Mouse (Mus musculus) ES-Bruce4 (cell line): Measurements from ENCODE around the gene Ush2a. TPM values are rescaled to one million over a fixed set of nuclear protein-coding genes. Genes with fewer than 3 reads are reported as not detected.

ENCODE experiments used
- H3K27ac ChIP-seq: 2 replicates; pipeline ENCODE4 v1.5.1; 2012; ENCODE audit warnings: low read length, inconsistent platforms; ENCODE audit not compliant: insufficient read depth
- H3K27me3 ChIP-seq: 2 replicates; pipeline ENCODE4 v1.6.1; 2012; ENCODE audit warnings: mild to moderate bottlenecking, low read length, inconsistent platforms; ENCODE audit not compliant: control insufficient read depth, poor library complexity, insufficient read depth, severe bottlenecking
- H3K36me3 ChIP-seq: 2 replicates; pipeline ENCODE4 v1.6.1; 2012; ENCODE audit warnings: inconsistent platforms, mild to moderate bottlenecking, low read length, moderate library complexity; ENCODE audit not compliant: control insufficient read depth, poor library complexity, insufficient read depth, severe bottlenecking
- H3K4me1 ChIP-seq: one replicate; pipeline ENCODE4 v1.8.1; 2011; ENCODE audit warnings: low read length; ENCODE audit not compliant: control insufficient read depth, insufficient read depth
- H3K4me3 ChIP-seq: 2 replicates; pipeline ENCODE4 v1.5.1; 2011; ENCODE audit warnings: low read depth, mild to moderate bottlenecking, low read length
- H3K9ac ChIP-seq: 2 replicates; pipeline ENCODE4 v1.6.1; 2012; ENCODE audit warnings: low read depth, mild to moderate bottlenecking, inconsistent platforms; ENCODE audit not compliant: poor library complexity, severe bottlenecking
- H3K9me3 ChIP-seq: replicated peaks from 2 replicates; pipeline ENCODE4 v1.6.1; 2012; ENCODE audit warnings: mild to moderate bottlenecking, low read length, inconsistent platforms; ENCODE audit not compliant: control insufficient read depth, poor library complexity, insufficient read depth, severe bottlenecking
- CTCF ChIP-seq: IDR thresholded peaks from one replicate; pipeline ENCODE4 v1.8.1; 2011; ENCODE audit warnings: low read depth, low read length
- EP300 ChIP-seq: IDR thresholded peaks from 2 replicates; pipeline ENCODE4 v1.6.1; 2011; ENCODE audit warnings: low read depth, low read length; ENCODE audit not compliant: insufficient read depth
- POLR2A ChIP-seq: IDR thresholded peaks from one replicate; pipeline ENCODE4 v1.8.1; 2011; ENCODE audit warnings: low read length; ENCODE audit not compliant: insufficient read depth
- polyA plus RNA-seq: library from polyadenylated mRNA; stranded (reverse); fragments of >200 nt; gene quantifications from 2 replicates; pipeline ENCODE4 v1.2.4, GENCODE M21; 2011; ENCODE audit warnings: low read depth; ENCODE audit not compliant: missing spikeins, insufficient read depth, insufficient read length

Ush2a gene
- polyA plus RNA-seq, 1 experiment, result not detected

DNA sequence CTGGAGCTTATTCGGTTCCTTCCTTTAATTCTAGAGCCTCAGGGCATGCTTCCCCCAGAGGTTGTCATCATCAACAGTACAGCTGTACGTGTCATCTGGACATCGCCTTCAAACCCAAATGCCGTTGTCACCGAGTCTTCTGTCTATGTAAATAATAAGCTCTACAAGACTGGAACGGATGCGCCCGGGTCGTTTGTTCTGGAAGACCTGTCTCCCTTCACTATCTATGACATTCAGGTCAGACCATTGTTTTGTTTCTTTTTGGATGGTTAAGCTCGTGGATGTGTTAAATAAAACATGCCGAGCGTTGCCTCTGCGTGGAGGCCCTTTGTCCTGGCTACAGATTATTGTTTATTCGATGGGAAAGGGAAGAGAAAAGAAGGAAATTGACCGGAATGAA, 493.2 kb downstream of the Ush2a start:
- Histone ChIP-seq H3K9ac (no peak overlapping the region), H3K4me3 (no peak overlapping the region), H3K9me3 (no peaks in the 10 kb centered on the region), H3K27me3 (no peaks in the 10 kb centered on the region), H3K27ac (no peak overlapping the region), H3K36me3 (no peaks in the 10 kb centered on the region), H3K4me1 (no peaks in the 10 kb centered on the region)
- no peak for TF ChIP-seq CTCF
- no peak for TF ChIP-seq EP300
- TF ChIP-seq POLR2A, result no peak

DNA sequence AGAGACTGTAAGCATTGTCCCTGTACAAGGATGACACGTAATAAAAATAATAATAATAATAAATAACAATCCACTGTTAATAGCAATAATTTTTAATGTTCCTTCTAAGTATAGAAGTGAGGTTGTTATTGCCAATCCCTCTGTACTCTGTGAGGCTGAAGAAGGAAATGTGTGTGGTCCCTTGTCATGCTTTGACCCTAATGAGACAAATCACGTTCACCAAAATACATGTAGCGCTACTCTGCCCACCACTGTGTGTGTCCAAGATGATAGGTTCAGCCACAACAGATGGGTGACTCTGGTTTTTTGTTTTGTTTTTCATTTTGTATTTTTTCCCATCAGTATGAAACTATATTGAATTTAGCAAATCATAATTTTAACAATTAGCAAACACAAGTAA, 498.7 kb downstream of the Ush2a start:
- no peaks in the 10 kb centered on the region for H3K27me3 ChIP-seq
- H3K27ac ChIP-seq, result no peak overlapping the region
- no peak overlapping the region for H3K4me3 ChIP-seq
- TF ChIP-seq POLR2A (no peak), EP300 (no peak), CTCF (no peak)
- H3K9ac ChIP-seq, result no peak overlapping the region
- no peaks in the 10 kb centered on the region for H3K4me1 ChIP-seq
- H3K36me3 ChIP-seq, result no peaks in the 10 kb centered on the region
- H3K9me3 ChIP-seq, result no peaks in the 10 kb centered on the region

DNA sequence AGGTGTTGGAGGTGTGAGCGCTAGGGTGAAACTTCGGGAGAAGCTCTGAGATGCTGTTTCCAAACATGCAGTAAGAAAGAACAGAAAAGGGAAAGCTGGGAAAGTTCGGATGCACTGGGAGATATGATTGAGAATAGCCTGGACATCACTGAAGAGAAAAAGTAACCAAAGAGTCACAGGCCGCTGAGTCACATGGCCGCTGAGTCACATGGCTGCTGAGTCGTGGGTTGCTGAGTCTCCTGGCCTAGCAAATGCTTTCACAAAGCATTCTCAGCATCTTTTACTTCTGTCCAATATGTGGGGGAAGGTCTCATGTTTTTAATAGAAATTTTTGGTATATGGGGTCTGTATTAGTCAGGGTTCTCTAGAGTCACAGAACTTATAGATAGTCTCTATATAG, 500.6 kb downstream of the Ush2a start:
- no peak overlapping the region for H3K27ac ChIP-seq
- H3K9me3 ChIP-seq, result no peaks in the 10 kb centered on the region
- no peaks in the 10 kb centered on the region for H3K4me1 ChIP-seq
- no peak overlapping the region for H3K9ac ChIP-seq
- no peak overlapping the region for H3K4me3 ChIP-seq
- H3K36me3 ChIP-seq, result no peaks in the 10 kb centered on the region
- H3K27me3 ChIP-seq, result no peaks in the 10 kb centered on the region
- TF ChIP-seq EP300, result no peak
- no peak for TF ChIP-seq POLR2A
- TF ChIP-seq CTCF, result no peak

DNA sequence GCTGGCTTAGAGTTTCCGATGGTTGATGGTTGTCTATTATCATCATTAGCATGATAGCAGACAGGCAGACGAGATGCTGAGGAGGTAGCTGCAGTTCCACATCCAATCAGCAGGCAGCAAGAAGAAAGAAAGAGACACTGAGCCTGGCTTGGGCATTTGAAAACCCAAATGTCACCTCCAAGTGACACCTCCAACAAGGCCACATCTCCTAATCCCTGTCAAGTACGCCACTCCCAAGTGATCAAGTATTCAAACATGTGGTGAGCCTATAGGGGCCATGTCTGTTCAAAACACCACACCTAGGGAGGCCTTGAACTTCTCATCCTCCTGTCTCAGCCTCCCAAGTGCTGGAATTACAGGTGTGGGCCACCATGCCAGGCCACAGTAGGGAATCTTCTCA, 501.9 kb downstream of the Ush2a start:
- Histone ChIP-seq H3K9ac (no peak overlapping the region), H3K27ac (no peak overlapping the region), H3K9me3 (no peaks in the 10 kb centered on the region), H3K36me3 (no peaks in the 10 kb centered on the region), H3K4me1 (no peaks in the 10 kb centered on the region), H3K27me3 (no peaks in the 10 kb centered on the region), H3K4me3 (no peak overlapping the region)
- no peak for TF ChIP-seq POLR2A
- no peak for TF ChIP-seq EP300
- no peak for TF ChIP-seq CTCF

DNA sequence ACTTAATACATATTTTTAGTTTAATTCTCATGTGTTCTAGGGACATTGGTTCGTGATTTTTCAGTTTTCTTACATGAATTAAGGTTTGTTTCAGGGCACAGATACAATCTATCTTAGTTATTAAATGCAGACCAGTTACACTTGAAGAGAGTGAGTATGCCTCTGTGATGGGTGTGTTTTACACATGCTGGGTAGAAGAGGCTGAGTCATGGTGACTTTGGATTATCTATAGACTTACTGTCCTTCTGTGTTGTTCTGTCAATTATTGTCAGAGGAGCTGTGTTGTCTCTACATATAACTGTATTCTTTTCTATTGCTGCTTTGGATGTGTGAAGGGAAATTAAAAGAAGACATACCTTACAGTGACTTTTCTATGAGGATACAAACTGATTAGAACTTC, 509.0 kb downstream of the Ush2a start:
- no peak overlapping the region for H3K9ac ChIP-seq
- H3K4me3 ChIP-seq, result no peak overlapping the region
- no peaks in the 10 kb centered on the region for H3K4me1 ChIP-seq
- no peaks in the 10 kb centered on the region for H3K36me3 ChIP-seq
- no peaks in the 10 kb centered on the region for H3K27me3 ChIP-seq
- no peak overlapping the region for H3K27ac ChIP-seq
- TF ChIP-seq POLR2A (no peak), CTCF (no peak), EP300 (no peak)
- peaks cover 2% of the 10 kb centered on the region; the same call in 1 of the 2 replicates for H3K9me3 ChIP-seq

DNA sequence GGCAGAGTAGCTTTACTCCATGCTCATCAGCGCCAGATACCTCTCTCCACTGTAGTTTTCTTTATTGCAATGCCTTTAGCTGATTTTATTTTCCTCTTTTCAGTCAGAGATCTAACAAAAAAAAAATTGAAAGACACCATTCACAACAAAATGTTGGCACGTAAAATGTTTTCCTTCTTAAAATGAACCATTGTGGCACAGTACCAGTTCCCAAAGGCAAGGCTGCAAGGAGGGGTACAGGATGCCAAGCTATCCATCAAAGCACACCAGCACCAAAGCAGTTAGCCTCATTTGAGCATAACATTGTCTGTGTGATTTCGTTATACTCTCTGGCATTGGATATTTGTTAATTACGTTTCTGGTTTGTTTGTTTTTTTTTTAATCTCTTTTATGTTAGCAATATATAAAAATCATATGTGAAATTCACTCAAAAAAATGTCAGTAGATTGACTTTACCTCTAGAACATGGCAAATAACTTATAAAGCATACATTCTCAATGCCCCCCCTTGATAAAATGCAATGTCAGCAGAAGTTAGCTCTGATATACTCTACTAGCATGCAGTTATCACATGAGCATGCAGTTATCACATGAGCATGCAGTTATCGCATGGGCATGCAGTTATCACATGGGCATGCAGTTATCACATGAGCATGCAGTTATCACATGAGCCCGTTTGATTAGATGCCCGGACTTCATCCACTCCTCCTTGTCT, 510.9 kb downstream of the Ush2a start:
- Histone ChIP-seq H3K27ac (no peak overlapping the region), H3K27me3 (no peaks in the 10 kb centered on the region), H3K36me3 (no peaks in the 10 kb centered on the region), H3K4me1 (no peaks in the 10 kb centered on the region), H3K9me3 (peaks cover 2% of the 10 kb centered on the region; the same call in 1 of the 2 replicates), H3K4me3 (no peak overlapping the region), H3K9ac (no peak overlapping the region)
- TF ChIP-seq POLR2A, result no peak
- no peak for TF ChIP-seq CTCF
- TF ChIP-seq EP300, result no peak
